26 mouse cellular contexts compared by ENCODE assay signal in the genomic region with DNA sequence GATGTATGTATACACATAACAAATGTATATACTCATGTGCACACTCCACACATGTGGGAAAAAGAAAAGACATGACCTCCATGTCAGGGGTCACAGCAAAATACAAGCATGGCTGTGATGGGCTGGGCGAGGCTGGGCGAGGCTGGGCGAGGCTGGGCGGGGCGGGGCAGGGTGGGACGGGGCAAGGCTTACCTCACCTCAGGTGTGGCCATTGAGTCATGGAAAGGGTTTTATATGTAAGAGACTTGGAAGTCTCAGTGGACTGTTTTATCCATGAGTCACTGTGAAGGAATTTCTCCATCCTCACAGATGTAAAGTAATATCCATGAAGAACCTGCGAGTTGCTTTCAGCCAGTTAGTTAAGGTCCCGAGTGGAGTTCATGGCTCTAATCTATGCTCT. TPM values are rescaled to one million over a fixed set of nuclear protein-coding genes. Genes with fewer than 3 reads are reported as not detected.
A peak's percentile ranks its signal among the peaks of the same experiment; 100 is the strongest.
DNase-seq lines count a peak whose midpoint lies in the region; ATAC-seq and TF ChIP-seq lines count a peak whose summit lies in the region.
"Had no signal": no experiment of that assay in that cellular context is flagged by ENCODE, and none has a peak within 500 bp of the region (broad histone marks: within the 10 kb centered on the region; RNA-seq: fewer than 3 reads in every experiment).

No protein-coding gene starts in this region.

- H3ac ChIP-seq in C2C12 (ENCODE audit: control insufficient read depth, insufficient read length, low read depth): no peak overlapping the region

- ATAC-seq in intestine, postnatal 0 days: peak; percentile 72
- no peak for ATAC-seq in forebrain, embryonic 13.5 days
- ATAC-seq in forebrain, postnatal 0 days: no peak
- ATAC-seq: hindbrain, embryonic 16.5 days had no signal

- no peaks in the 10 kb centered on the region for H3K27me3 ChIP-seq in C2C12 (ENCODE audit: control insufficient read depth, insufficient read depth, insufficient read length)
- H3K27me3 ChIP-seq in intestine, postnatal 0 days (replicated peaks; ENCODE audit: control insufficient read depth, insufficient read depth, low read length): no peaks in the 10 kb centered on the region
- no peaks in the 10 kb centered on the region for H3K27me3 ChIP-seq in forebrain, embryonic 13.5 days
- no peaks in the 10 kb centered on the region for H3K27me3 ChIP-seq in forebrain, postnatal 0 days (ENCODE audit: insufficient read depth, low read length)
- H3K27me3 ChIP-seq: embryonic facial prominence, embryonic 15.5 days; forebrain, embryonic 12.5 days; kidney, embryonic 15.5 days; limb, embryonic 13.5 days; liver, embryonic 13.5 days had no signal

- no peaks in the 10 kb centered on the region for H3K79me3 ChIP-seq in C2C12 (ENCODE audit: low read depth)

- no peak overlapping the region for H3K27ac ChIP-seq in intestine, postnatal 0 days (ENCODE audit: low read depth, low read length)
- H3K27ac ChIP-seq in forebrain, embryonic 13.5 days: no peak overlapping the region
- no peak overlapping the region for H3K27ac ChIP-seq in forebrain, postnatal 0 days (ENCODE audit: low read depth, low read length)
- H3K27ac ChIP-seq: embryonic facial prominence, embryonic 15.5 days; forebrain, embryonic 12.5 days; hindbrain, embryonic 10.5 days; kidney, embryonic 15.5 days; left cerebral cortex, adult 2 months; limb, embryonic 13.5 days; liver, embryonic 13.5 days had no signal

- 70% methylated on average over 8 of the region's 8 CpGs for WGBS in intestine, postnatal 0 days
- 97% methylated on average over 8 of the region's 8 CpGs for WGBS in forebrain, embryonic 13.5 days
- WGBS in forebrain, postnatal 0 days: 97% methylated on average over 8 of the region's 8 CpGs

- H3K79me2 ChIP-seq in C2C12 (ENCODE audit: control insufficient read depth, insufficient read depth): no peaks in the 10 kb centered on the region

- no peak overlapping the region for H3K4me3 ChIP-seq in C2C12 (ENCODE audit: insufficient read depth, poor library complexity, severe bottlenecking)
- H3K4me3 ChIP-seq in intestine, postnatal 0 days (ENCODE audit: low read depth, low read length): no peak overlapping the region
- H3K4me3 ChIP-seq in forebrain, embryonic 13.5 days: no peak overlapping the region
- H3K4me3 ChIP-seq in forebrain, postnatal 0 days (ENCODE audit: low read depth, low read length): no peak overlapping the region
- H3K4me3 ChIP-seq: embryonic facial prominence, embryonic 15.5 days; forebrain, embryonic 12.5 days; hindbrain, embryonic 10.5 days; kidney, embryonic 15.5 days; left cerebral cortex, adult 2 months; limb, embryonic 13.5 days; liver, embryonic 13.5 days had no signal

- peak; percentile 67 for DNase-seq in R1 (ENCODE audit: low read depth, low spot score)
- DNase-seq in layer of hippocampus, postnatal 36 days: no peak
- DNase-seq in forebrain, postnatal 0 days: no peak
- DNase-seq: adrenal gland, postnatal 10 days; cerebellum, postnatal 10 days; gastrocnemius, postnatal 14 days; heart, postnatal 14 days; kidney, adult 11 months; kidney, postnatal 25 days; liver, embryonic 13.5 days; lung, adult 18-20 months; lung, postnatal 10 days; midbrain, embryonic 14.5 days; right cerebral cortex, adult 18-20 months; spleen, adult 18-20 months; thymus, postnatal 4 days had no signal

- no peak overlapping the region for H3K4me2 ChIP-seq in intestine, postnatal 0 days (replicated peaks; ENCODE audit: low read depth)
- no peak overlapping the region for H3K4me2 ChIP-seq in forebrain, embryonic 13.5 days
- H3K4me2 ChIP-seq in forebrain, postnatal 0 days (ENCODE audit: low read depth): no peak overlapping the region
- H3K4me2 ChIP-seq: embryonic facial prominence, embryonic 15.5 days; forebrain, embryonic 12.5 days; kidney, embryonic 15.5 days; limb, embryonic 13.5 days; liver, embryonic 13.5 days had no signal

- H3K4me1 ChIP-seq in intestine, postnatal 0 days (replicated peaks; ENCODE audit: control insufficient read depth, insufficient read depth, low read length): no peaks in the 10 kb centered on the region
- H3K4me1 ChIP-seq in forebrain, embryonic 13.5 days: 0 out of 2 replicates have a peak, but pooled peaks cover 6% of the 10 kb centered on the region
- H3K4me1 ChIP-seq in forebrain, postnatal 0 days (ENCODE audit: insufficient read depth): no peaks in the 10 kb centered on the region
- H3K4me1 ChIP-seq: embryonic facial prominence, embryonic 15.5 days; forebrain, embryonic 12.5 days; hindbrain, embryonic 10.5 days; limb, embryonic 13.5 days had no signal

- no peak overlapping the region for H3K9ac ChIP-seq in intestine, postnatal 0 days (ENCODE audit: low read depth, low read length)
- H3K9ac ChIP-seq in forebrain, embryonic 13.5 days: no peak overlapping the region
- no peak overlapping the region for H3K9ac ChIP-seq in forebrain, postnatal 0 days
- H3K9ac ChIP-seq: embryonic facial prominence, embryonic 15.5 days; forebrain, embryonic 12.5 days; kidney, embryonic 15.5 days; limb, embryonic 13.5 days; liver, embryonic 13.5 days had no signal

- TF ChIP-seq CTCF in C2C12 (IDR thresholded peaks at IDR 0.05; ENCODE audit: control insufficient read depth, insufficient read depth, insufficient read length): no peak
- no peak for TF ChIP-seq CTCF in intestine, postnatal 0 days (IDR thresholded peaks at IDR 0.05; ENCODE audit: low read depth)
- TF ChIP-seq CTCF in forebrain, postnatal 0 days (IDR thresholded peaks at IDR 0.05; ENCODE audit: low read depth): no peak

- H3K36me3 ChIP-seq in C2C12 (ENCODE audit: control insufficient read depth, insufficient read depth): no peaks in the 10 kb centered on the region
- H3K36me3 ChIP-seq in intestine, postnatal 0 days (ENCODE audit: control insufficient read depth, insufficient read depth): peaks cover 7% of the 10 kb centered on the region; the same call in 1 of the 2 replicates
- H3K36me3 ChIP-seq in forebrain, embryonic 13.5 days (ENCODE audit: poor library complexity, severe bottlenecking): peaks cover 18% of the 10 kb centered on the region
- peaks cover 15% of the 10 kb centered on the region for H3K36me3 ChIP-seq in forebrain, postnatal 0 days (ENCODE audit: insufficient read depth)

- no peaks in the 10 kb centered on the region for H3K9me3 ChIP-seq in intestine, postnatal 0 days (ENCODE audit: control insufficient read depth)
- H3K9me3 ChIP-seq in forebrain, embryonic 13.5 days (replicated peaks): no peaks in the 10 kb centered on the region
- H3K9me3 ChIP-seq in forebrain, postnatal 0 days (ENCODE audit: low read length): no peaks in the 10 kb centered on the region
- H3K9me3 ChIP-seq: embryonic facial prominence, embryonic 15.5 days; forebrain, embryonic 12.5 days; hindbrain, embryonic 10.5 days; kidney, embryonic 15.5 days; limb, embryonic 13.5 days; liver, embryonic 13.5 days had no signal

TF ChIP-seq in C2C12, 6 proteins besides CTCF, POLR2A, EP300 and RAD21:
- TF ChIP-seq FOSL1 (IDR thresholded peaks at IDR 0.05; ENCODE audit: insufficient read depth, low read length, poor library complexity, severe bottlenecking): peak; percentile 24
- no peak for TF ChIP-seq MAX (IDR thresholded peaks at IDR 0.05)
- no peak for TF ChIP-seq MYOD1 (IDR thresholded peaks at IDR 0.05; ENCODE audit: control insufficient read depth, insufficient read length, low read depth)

RNA-seq across cellular contexts. Expression of a gene that starts 30.1 kb away (rescaled TPM):
- 20.5 TPM for polyA plus RNA-seq in C2C12 (2012; fragmentation: generic; extraction: Trizol)
- 22.2 and 22.9 TPM in 2 replicates for polyA plus RNA-seq in intestine, postnatal 0 days (2015; fragmentation: Nextera tagmentation; extraction: Ambion mirVana)
- total RNA-seq in layer of hippocampus, postnatal 36 days (2021): 10 to 100 TPM; 92.7 to 93.5 TPM
- polyA plus RNA-seq in forebrain, embryonic 13.5 days (2015; fragmentation: Nextera tagmentation; extraction: Ambion mirVana): 47.5 and 50.0 TPM in 2 replicates
- 85.3 and 92.8 TPM in 2 replicates for total RNA-seq in forebrain, postnatal 0 days (2014; rRNA removed)
- polyA plus RNA-seq in forebrain, postnatal 0 days (2015; fragmentation: Nextera tagmentation; extraction: Ambion mirVana): 25.6 and 30.8 TPM in 2 replicates

RNA-seq across cellular contexts. Expression of a gene that starts 31.0 kb away (rescaled TPM):
- 10.8 TPM for polyA plus RNA-seq in C2C12 (2012; fragmentation: generic; extraction: Trizol)
- 24.0 and 25.7 TPM in 2 replicates for polyA plus RNA-seq in intestine, postnatal 0 days (2015; fragmentation: Nextera tagmentation; extraction: Ambion mirVana)
- 10 to 100 TPM; 49.6 to 51.1 TPM for total RNA-seq in layer of hippocampus, postnatal 36 days (2021)
- polyA plus RNA-seq in forebrain, embryonic 13.5 days (2015; fragmentation: Nextera tagmentation; extraction: Ambion mirVana): 50.0 and 52.9 TPM in 2 replicates
- total RNA-seq in forebrain, postnatal 0 days (2014; rRNA removed): 41.6 and 57.0 TPM in 2 replicates
- 60.2 and 65.6 TPM in 2 replicates for polyA plus RNA-seq in forebrain, postnatal 0 days (2015; fragmentation: Nextera tagmentation; extraction: Ambion mirVana)
